Mouse (Mus musculus) midbrain, embryonic 12.5 days (tissue): ENCODE results near the gene Ltbr. TPM values are rescaled to one million over a fixed set of nuclear protein-coding genes. Genes with fewer than 3 reads are reported as not detected.

Source experiments
- ATAC-seq: fragments of 200-750 bp; cut with Nextera tagmentation; 2 replicates; pipeline ENCODE4 v1.8.0; 2017; ENCODE audit warnings: low read depth, moderate TSS enrichment, moderate library complexity; ENCODE audit not compliant: low FRiP score
- H3K27ac ChIP-seq: fragments of 300-500 bp; sonication (generic); replicated peaks from 2 replicates; pipeline ENCODE4 v1.5.1; 2016; ENCODE audit warnings: mild to moderate bottlenecking
- H3K27me3 ChIP-seq: fragments of 300-500 bp; sonication (generic); 2 replicates; pipeline ENCODE4 v1.6.1; 2016; ENCODE audit warnings: mild to moderate bottlenecking
- H3K36me3 ChIP-seq: fragments of 300-500 bp; sonication (generic); 2 replicates; pipeline ENCODE4 v1.6.1; 2016
- H3K4me1 ChIP-seq: fragments of 300-500 bp; sonication (generic); 2 replicates; pipeline ENCODE4 v1.6.1; 2016
- H3K4me2 ChIP-seq: fragments of 300-500 bp; sonication (generic); replicated peaks from 2 replicates; pipeline ENCODE4 v1.6.1; 2016; ENCODE audit warnings: mild to moderate bottlenecking, moderate library complexity
- H3K4me3 ChIP-seq: fragments of 300-500 bp; sonication (generic); 2 replicates; pipeline ENCODE4 v1.5.1; 2016; ENCODE audit warnings: mild to moderate bottlenecking
- H3K9ac ChIP-seq: fragments of 300-500 bp; sonication (generic); replicated peaks from 2 replicates; pipeline ENCODE4 v1.6.1; 2016; ENCODE audit warnings: mild to moderate bottlenecking, moderate library complexity
- H3K9me3 ChIP-seq: fragments of 300-500 bp; sonication (generic); 2 replicates; pipeline ENCODE4 v1.6.1; 2016; ENCODE audit warnings: mild to moderate bottlenecking
- WGBS: fragments of 180-500 bp; shearing (Covaris S2); methylation state at CpG from one replicate; pipeline ENCODE4 v1.1.7; 2016; 5-methylcytosine and 5-hydroxymethylcytosine counted together
- polyA plus RNA-seq: library from polyadenylated mRNA; unstranded; fragments of >200 nt; fragmentation: Nextera tagmentation; extraction: Ambion mirVana; gene quantifications from 2 replicates; pipeline ENCODE4 v1.2.1, GENCODE M21; 2016

Ltbr gene
- polyA plus RNA-seq, 1 experiment from 2014 or later = 20.2 TPM

- Histone ChIP-seq H3K36me3 (peaks cover 7% of the 10 kb centered on the region), H3K9me3 (no peaks in the 10 kb centered on the region), H3K27me3 (peaks cover 27% of the 10 kb centered on the region), H3K27ac (no peak overlapping the region), H3K4me2 (no peak overlapping the region), H3K4me1 (peaks cover 39% of the 10 kb centered on the region), H3K9ac (no peak overlapping the region), H3K4me3 (no peak overlapping the region)
- ATAC-seq = no peak
- WGBS = 73% methylated on average over 4 of the region's 4 CpGs
These were observed 39.1 kb upstream of the Ltbr start for GRCm38 (mm10) chr6:125352811-125353210.

DNA sequence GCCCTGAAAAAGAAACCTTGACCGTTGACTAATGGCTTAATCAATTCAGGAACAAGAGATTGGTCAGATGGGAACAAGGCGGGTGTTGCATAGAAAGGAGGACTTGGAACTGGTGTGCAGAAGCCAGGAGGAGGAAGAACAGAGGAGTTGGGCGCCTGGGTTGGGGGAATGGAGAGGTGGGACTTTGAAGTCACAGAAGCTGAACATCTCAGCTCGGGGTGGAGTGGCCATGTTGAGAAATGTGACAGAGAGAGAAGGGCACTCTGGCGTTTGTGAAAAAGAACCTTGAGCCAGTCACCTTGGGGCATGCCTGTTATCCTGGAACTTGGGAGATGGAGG lies 38.3 kb upstream of the Ltbr start:
- peaks cover 39% of the 10 kb centered on the region for H3K4me1 ChIP-seq
- H3K9ac ChIP-seq = no peak overlapping the region
- no peaks in the 10 kb centered on the region for H3K9me3 ChIP-seq
- ATAC-seq = no peak
- no peaks in the 10 kb centered on the region for H3K36me3 ChIP-seq
- no peak overlapping the region for H3K27ac ChIP-seq
- H3K27me3 ChIP-seq = peaks cover 27% of the 10 kb centered on the region
- no peak overlapping the region for H3K4me3 ChIP-seq
- H3K4me2 ChIP-seq = no peak overlapping the region
- WGBS = 75% methylated on average over 5 of the region's 5 CpGs

DNA sequence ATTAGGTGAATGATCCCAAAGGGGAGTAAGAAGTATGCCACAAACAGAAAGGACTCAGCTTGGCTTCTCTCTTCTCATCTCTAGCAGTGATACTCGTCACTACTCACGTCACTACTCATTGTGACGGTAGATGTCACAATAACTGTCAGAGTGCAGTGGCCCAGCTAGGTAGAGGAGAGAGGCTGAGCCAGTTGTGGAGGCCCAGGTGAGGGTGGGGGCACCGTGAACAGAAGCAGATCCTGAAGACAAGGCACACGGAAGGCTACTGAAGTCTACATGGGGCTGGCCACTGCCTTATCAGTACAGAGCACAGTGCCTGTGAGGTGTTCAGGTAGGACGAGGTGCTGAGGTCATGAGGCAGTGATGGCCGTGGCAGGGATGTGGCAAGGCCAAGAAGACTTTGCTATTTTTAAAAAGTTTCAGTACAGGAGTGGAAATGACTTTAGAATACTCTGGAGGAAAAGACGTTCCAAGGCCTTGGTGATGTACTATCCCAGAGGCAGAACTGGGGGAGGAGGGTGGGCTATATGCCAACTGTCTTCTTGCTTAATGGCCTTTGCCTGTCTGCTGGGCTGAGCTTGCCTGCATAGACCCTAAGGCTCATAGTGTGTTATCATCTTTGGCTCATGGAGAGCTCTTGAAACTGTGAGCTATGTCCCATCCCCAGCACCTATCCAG lies 37.8 kb upstream of the Ltbr start:
- Histone ChIP-seq H3K27me3 (peaks cover 27% of the 10 kb centered on the region), H3K36me3 (no peaks in the 10 kb centered on the region), H3K4me3 (no peak overlapping the region), H3K4me2 (no peak overlapping the region), H3K27ac (no peak overlapping the region), H3K4me1 (peaks cover 39% of the 10 kb centered on the region), H3K9me3 (no peaks in the 10 kb centered on the region), H3K9ac (no peak overlapping the region)
- WGBS = 74% methylated on average over 8 of the region's 8 CpGs
- ATAC-seq = no peak

GRCm38 (mm10) chr6:125350995-125351324 lies 37.3 kb upstream of the Ltbr start:
- Histone ChIP-seq H3K27me3 (peaks cover 27% of the 10 kb centered on the region), H3K9ac (no peak overlapping the region), H3K4me3 (peak overlapping the region; percentile 45), H3K36me3 (no peaks in the 10 kb centered on the region), H3K4me1 (peaks cover 39% of the 10 kb centered on the region), H3K27ac (no peak overlapping the region), H3K4me2 (peak overlapping the region; percentile 58), H3K9me3 (no peaks in the 10 kb centered on the region)
- 78% methylated on average over 2 of the region's 2 CpGs for WGBS
- no peak for ATAC-seq

GRCm38 (mm10) chr6:125350231-125350994 lies 36.7 kb upstream of the Ltbr start:
- no peak for ATAC-seq
- H3K36me3 ChIP-seq = no peaks in the 10 kb centered on the region
- peak overlapping the region; percentile 45 for H3K4me3 ChIP-seq
- 4% methylated on average over 20 of the region's 20 CpGs for WGBS
- no peak overlapping the region for H3K27ac ChIP-seq
- peak overlapping the region; percentile 46 for H3K9ac ChIP-seq
- H3K27me3 ChIP-seq = peaks cover 24% of the 10 kb centered on the region
- no peaks in the 10 kb centered on the region for H3K9me3 ChIP-seq
- peaks cover 36% of the 10 kb centered on the region for H3K4me1 ChIP-seq
- peak overlapping the region; percentile 58 for H3K4me2 ChIP-seq

DNA sequence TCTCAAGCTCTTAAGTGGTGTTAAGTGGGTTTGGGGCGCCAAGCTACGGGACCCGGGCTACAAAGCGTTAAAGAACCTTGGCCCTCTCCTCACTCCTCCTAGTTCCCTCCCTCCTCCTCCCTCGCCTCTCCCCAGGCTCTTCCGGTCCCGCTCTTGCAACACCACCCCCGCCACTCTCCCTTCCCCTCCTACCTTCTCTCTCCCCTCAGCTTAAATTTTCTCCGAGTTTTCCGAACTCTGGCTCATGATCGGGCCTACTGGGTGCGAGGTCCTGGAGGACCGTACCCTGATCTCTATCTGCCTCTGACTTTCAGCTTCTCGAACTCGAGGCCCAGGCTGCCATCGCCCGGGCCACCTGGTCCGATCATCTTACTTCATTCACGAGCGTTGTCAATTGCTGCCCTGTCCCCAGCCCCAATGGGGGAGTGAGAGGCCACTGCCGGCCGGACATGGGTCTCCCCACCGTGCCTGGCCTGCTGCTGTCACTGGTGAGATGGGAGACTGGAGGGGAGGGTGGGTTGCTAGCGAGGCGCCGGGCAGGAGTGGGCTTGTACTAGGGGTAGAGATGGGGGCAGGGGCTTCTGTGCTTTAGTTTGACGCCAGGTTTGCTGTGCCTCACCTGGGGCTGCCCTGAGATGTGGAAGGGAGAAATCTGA lies 36.0 kb upstream of the Ltbr start:
- Histone ChIP-seq H3K27ac (no peak overlapping the region), H3K4me2 (peak overlapping the region; percentile 58), H3K27me3 (peaks cover 28% of the 10 kb centered on the region), H3K4me3 (peak overlapping the region; percentile 45), H3K4me1 (peaks cover 29% of the 10 kb centered on the region), H3K9ac (peak overlapping the region; percentile 46), H3K9me3 (no peaks in the 10 kb centered on the region), H3K36me3 (no peaks in the 10 kb centered on the region)
- peak; percentile 65 for ATAC-seq
- under 1% methylated on average over 26 of the region's 27 CpGs for WGBS

DNA sequence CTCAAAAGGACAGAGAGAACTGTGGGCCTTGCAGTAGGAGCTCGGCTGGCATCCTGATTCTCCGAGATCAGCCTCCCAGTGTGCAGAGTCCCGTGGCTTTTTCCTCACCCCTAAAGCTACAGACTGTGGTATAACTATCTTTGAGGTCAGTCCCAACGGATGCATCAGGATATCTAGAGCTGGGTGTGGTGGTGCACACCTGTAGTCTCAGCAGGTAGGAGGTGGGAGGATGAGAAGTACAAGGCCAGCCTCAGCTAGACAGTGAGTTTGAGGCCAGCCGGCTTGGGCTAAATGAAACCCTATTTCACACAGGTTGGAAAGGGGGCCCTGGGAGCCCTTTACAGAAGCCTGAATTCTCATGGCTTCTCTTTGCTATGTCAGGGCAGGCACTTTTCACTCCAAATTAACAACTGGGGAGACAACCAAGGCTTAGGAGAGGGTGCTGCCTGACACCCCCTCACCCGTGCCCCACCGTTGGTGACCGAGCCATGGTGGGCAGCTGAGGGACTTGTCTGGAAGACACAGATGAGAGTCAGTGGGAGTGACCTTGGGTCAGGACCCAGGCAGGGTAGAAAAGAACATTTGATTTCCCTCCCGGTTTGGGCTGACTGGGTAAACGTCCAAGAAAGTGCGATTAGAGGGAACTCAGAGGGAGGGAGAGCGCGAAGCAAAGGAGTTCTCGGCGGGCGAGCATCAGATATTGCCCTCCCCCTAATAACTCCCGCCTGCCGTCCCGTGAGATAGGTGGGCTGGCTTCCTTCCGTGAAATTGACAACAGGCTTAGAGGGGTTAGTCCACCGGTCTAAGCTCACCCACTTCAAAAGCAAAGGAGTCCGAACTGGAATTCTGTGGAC lies 35.3 kb upstream of the Ltbr start, which contains the start of gene Tnfrsf1a:
Gene Tnfrsf1a, plus strand, starts transcription at position 642 of the 854 bp plus-strand sequence.
- Histone ChIP-seq H3K4me3 (peak within 1 kb of the TSS; percentile 45), H3K27me3 (peaks cover 27% of the 10 kb centered on the region), H3K27ac (no peak within 1 kb of the TSS), H3K9ac (peak within 1 kb of the TSS; percentile 46), H3K36me3 (no peaks in the 10 kb centered on the region), H3K9me3 (no peaks in the 10 kb centered on the region), H3K4me1 (peaks cover 23% of the 10 kb centered on the region), H3K4me2 (peak within 1 kb of the TSS; percentile 58)
- no peak for ATAC-seq
- WGBS = 3% methylated on average over 22 of the region's 22 CpGs

- no peak overlapping the region for H3K4me3 ChIP-seq
- no peaks in the 10 kb centered on the region for H3K36me3 ChIP-seq
- H3K27ac ChIP-seq = no peak overlapping the region
- H3K27me3 ChIP-seq = peaks cover 22% of the 10 kb centered on the region
- no peaks in the 10 kb centered on the region for H3K9me3 ChIP-seq
- H3K4me1 ChIP-seq = peaks cover 22% of the 10 kb centered on the region
- H3K4me2 ChIP-seq = no peak overlapping the region
- WGBS = 50% methylated on average over 2 of the region's 2 CpGs
- ATAC-seq = no peak
- no peak overlapping the region for H3K9ac ChIP-seq
These were observed 32.3 kb upstream of the Ltbr start for GRCm38 (mm10) chr6:125346029-125346428.

- WGBS = 74% methylated on average over 1 of the region's 1 CpGs
- H3K27ac ChIP-seq = no peak overlapping the region
- H3K27me3 ChIP-seq = peaks cover 24% of the 10 kb centered on the region
- no peak for ATAC-seq
- no peak overlapping the region for H3K4me2 ChIP-seq
- H3K9ac ChIP-seq = no peak overlapping the region
- no peaks in the 10 kb centered on the region for H3K36me3 ChIP-seq
- H3K9me3 ChIP-seq = no peaks in the 10 kb centered on the region
- H3K4me1 ChIP-seq = peaks cover 18% of the 10 kb centered on the region
- H3K4me3 ChIP-seq = no peak overlapping the region
These were observed 31.9 kb upstream of the Ltbr start for GRCm38 (mm10) chr6:125345625-125346024.

DNA sequence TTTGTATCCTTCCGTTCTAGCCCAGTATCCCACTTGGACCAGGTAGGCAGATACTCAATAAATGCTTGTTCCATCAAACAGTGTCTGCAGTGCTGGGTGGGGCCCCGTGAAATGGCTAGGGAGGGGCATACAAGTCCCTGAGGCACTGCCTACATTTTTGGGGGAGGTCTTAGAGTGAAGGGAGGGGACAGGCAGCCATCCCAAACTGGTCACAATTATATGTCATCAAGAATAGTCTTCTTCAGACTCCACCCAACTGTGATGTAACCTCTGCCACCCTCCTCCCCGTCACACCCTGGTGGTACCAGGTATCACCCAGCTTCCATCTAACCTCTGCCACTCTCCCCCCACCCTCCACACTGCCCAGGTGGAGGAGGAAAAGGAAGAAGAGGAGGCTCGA lies 31.2 kb upstream of the Ltbr start:
- Histone ChIP-seq H3K9ac (no peak overlapping the region), H3K27me3 (peaks cover 24% of the 10 kb centered on the region), H3K4me3 (no peak overlapping the region), H3K36me3 (no peaks in the 10 kb centered on the region), H3K9me3 (no peaks in the 10 kb centered on the region), H3K27ac (no peak overlapping the region), H3K4me1 (peaks cover 11% of the 10 kb centered on the region), H3K4me2 (no peak overlapping the region)
- ATAC-seq = no peak
- WGBS = 72% methylated on average over 4 of the region's 4 CpGs

- Histone ChIP-seq H3K4me2 (no peak overlapping the region), H3K36me3 (no peaks in the 10 kb centered on the region), H3K4me3 (no peak overlapping the region), H3K9ac (no peak overlapping the region), H3K27ac (no peak overlapping the region), H3K27me3 (peaks cover 24% of the 10 kb centered on the region), H3K4me1 (peaks cover 4% of the 10 kb centered on the region), H3K9me3 (no peaks in the 10 kb centered on the region)
- 53% methylated on average over 8 of the region's 8 CpGs for WGBS
- ATAC-seq = no peak
These were observed 30.4 kb upstream of the Ltbr start for GRCm38 (mm10) chr6:125344084-125344483.
